In the genomic region with DNA sequence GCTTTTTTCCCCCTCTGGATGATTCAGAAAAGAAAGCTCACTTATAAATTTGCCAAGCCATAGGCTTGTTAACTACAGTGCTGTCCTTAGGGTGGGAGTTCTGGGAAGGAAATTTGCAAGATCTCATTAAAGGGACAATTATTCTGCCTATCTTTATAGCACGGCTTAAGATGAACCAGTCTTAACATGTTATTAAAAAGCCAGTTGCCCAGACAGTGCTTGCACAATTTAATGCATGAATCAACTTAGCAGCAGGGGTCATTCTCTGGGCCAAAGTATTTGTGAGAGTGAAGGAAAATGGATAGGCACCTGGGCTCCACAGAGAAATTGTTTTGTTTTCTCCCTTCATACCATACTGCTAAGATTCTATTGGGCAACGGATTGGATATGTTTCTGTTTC, we compare ENCODE assay signal across 15 mouse cellular contexts.
DNase-seq lines count a peak whose midpoint lies in the region; ATAC-seq and TF ChIP-seq lines count a peak whose summit lies in the region.
"Had no signal": no experiment of that assay in that cellular context is flagged by ENCODE, and none has a peak within 500 bp of the region (broad histone marks: within the 10 kb centered on the region; RNA-seq: fewer than 3 reads in every experiment).

No protein-coding gene starts in this region.

- H3K4me1 ChIP-seq in hindbrain, embryonic 11.5 days (replicated peaks; ENCODE audit: control insufficient read depth, insufficient read depth, low read length) = no peaks in the 10 kb centered on the region
- H3K4me1 ChIP-seq in hindbrain, embryonic 10.5 days (replicated peaks) = no peaks in the 10 kb centered on the region
- H3K4me1 ChIP-seq in hindbrain, embryonic 13.5 days (replicated peaks) = peaks cover 4% of the 10 kb centered on the region; the same call in 1 of the 2 replicates
- H3K4me1 ChIP-seq in neural tube, embryonic 13.5 days (replicated peaks) = no peaks in the 10 kb centered on the region
- H3K4me1 ChIP-seq in liver, postnatal 0 days (ENCODE audit: insufficient read depth) = no peaks in the 10 kb centered on the region
- H3K4me1 ChIP-seq: embryonic facial prominence, embryonic 13.5 days; heart, embryonic 15.5 days; kidney, embryonic 15.5 days had no signal

- H3K36me3 ChIP-seq in hindbrain, embryonic 11.5 days (ENCODE audit: control insufficient read depth, insufficient read depth, low read length) = no peaks in the 10 kb centered on the region
- no peaks in the 10 kb centered on the region for H3K36me3 ChIP-seq in hindbrain, embryonic 10.5 days
- H3K36me3 ChIP-seq in hindbrain, embryonic 13.5 days = no peaks in the 10 kb centered on the region
- H3K36me3 ChIP-seq in neural tube, embryonic 13.5 days = no peaks in the 10 kb centered on the region
- H3K36me3 ChIP-seq in liver, postnatal 0 days (replicated peaks; ENCODE audit: insufficient read depth, low read length) = no peaks in the 10 kb centered on the region
- H3K36me3 ChIP-seq: embryonic facial prominence, embryonic 13.5 days; heart, embryonic 15.5 days; kidney, embryonic 15.5 days had no signal

- H3K27me3 ChIP-seq in hindbrain, embryonic 11.5 days (ENCODE audit: control insufficient read depth, insufficient read depth, low read length) = no peaks in the 10 kb centered on the region
- no peaks in the 10 kb centered on the region for H3K27me3 ChIP-seq in hindbrain, embryonic 10.5 days (ENCODE audit: insufficient read depth, poor library complexity, severe bottlenecking)
- H3K27me3 ChIP-seq in hindbrain, embryonic 13.5 days = no peaks in the 10 kb centered on the region
- H3K27me3 ChIP-seq in neural tube, embryonic 13.5 days = no peaks in the 10 kb centered on the region
- no peaks in the 10 kb centered on the region for H3K27me3 ChIP-seq in liver, postnatal 0 days (ENCODE audit: insufficient read depth, low read length)
- H3K27me3 ChIP-seq: embryonic facial prominence, embryonic 13.5 days; heart, embryonic 15.5 days; kidney, embryonic 15.5 days had no signal

- no peak for DNase-seq in hindbrain, embryonic 11.5 days (ENCODE audit: low spot score)
- DNase-seq in hindbrain, embryonic 10.5 days (ENCODE audit: low spot score) = no peak
- peak; percentile 66 for DNase-seq in fat pad, adult 2 months (ENCODE audit: extremely low read depth, low read depth, low spot score)
- no peak for DNase-seq in adrenal gland, postnatal 36 days
- no peak for DNase-seq in liver, postnatal 0 days
- no peak for DNase-seq in urinary bladder, adult 2 months (ENCODE audit: low spot score)
- DNase-seq: cerebellum, adult 18-20 months; lung, postnatal 14 days; right cerebral cortex, postnatal 4 days had no signal

- no peak overlapping the region for H3K9ac ChIP-seq in hindbrain, embryonic 11.5 days (ENCODE audit: low read depth, low read length)
- no peak overlapping the region for H3K9ac ChIP-seq in hindbrain, embryonic 13.5 days
- no peak overlapping the region for H3K9ac ChIP-seq in neural tube, embryonic 13.5 days
- no peak overlapping the region for H3K9ac ChIP-seq in liver, postnatal 0 days (replicated peaks)
- H3K9ac ChIP-seq: embryonic facial prominence, embryonic 13.5 days; heart, embryonic 15.5 days; kidney, embryonic 15.5 days had no signal

- no peak overlapping the region for H3K4me2 ChIP-seq in hindbrain, embryonic 11.5 days (replicated peaks; ENCODE audit: low read depth, low read length)
- H3K4me2 ChIP-seq in hindbrain, embryonic 13.5 days = no peak overlapping the region
- no peak overlapping the region for H3K4me2 ChIP-seq in neural tube, embryonic 13.5 days
- H3K4me2 ChIP-seq in liver, postnatal 0 days (ENCODE audit: low read depth, low read length) = no peak overlapping the region
- H3K4me2 ChIP-seq: embryonic facial prominence, embryonic 13.5 days; heart, embryonic 15.5 days; kidney, embryonic 15.5 days; liver, embryonic 11.5 days had no signal

- no peaks in the 10 kb centered on the region for H3K9me3 ChIP-seq in hindbrain, embryonic 11.5 days (ENCODE audit: control insufficient read depth, low read length)
- H3K9me3 ChIP-seq in hindbrain, embryonic 10.5 days = no peaks in the 10 kb centered on the region
- no peaks in the 10 kb centered on the region for H3K9me3 ChIP-seq in hindbrain, embryonic 13.5 days
- H3K9me3 ChIP-seq in neural tube, embryonic 13.5 days = no peaks in the 10 kb centered on the region
- H3K9me3 ChIP-seq in liver, postnatal 0 days (ENCODE audit: low read length) = no peaks in the 10 kb centered on the region
- H3K9me3 ChIP-seq: embryonic facial prominence, embryonic 13.5 days; heart, embryonic 15.5 days; kidney, embryonic 15.5 days had no signal

- no peak overlapping the region for H3K27ac ChIP-seq in hindbrain, embryonic 11.5 days (ENCODE audit: low read depth, low read length)
- no peak overlapping the region for H3K27ac ChIP-seq in hindbrain, embryonic 10.5 days
- no peak overlapping the region for H3K27ac ChIP-seq in hindbrain, embryonic 13.5 days
- H3K27ac ChIP-seq in neural tube, embryonic 13.5 days (replicated peaks) = no peak overlapping the region
- H3K27ac ChIP-seq in liver, postnatal 0 days (ENCODE audit: low read depth) = no peak overlapping the region
- H3K27ac ChIP-seq: embryonic facial prominence, embryonic 13.5 days; heart, embryonic 15.5 days; kidney, embryonic 15.5 days had no signal

- ATAC-seq in hindbrain, embryonic 11.5 days (ENCODE audit: low FRiP score) = peak; percentile 30; the same call in 1 of the 2 replicates
- ATAC-seq in hindbrain, embryonic 13.5 days (ENCODE audit: low FRiP score) = peak; percentile 49; the same call in 1 of the 2 replicates
- ATAC-seq in neural tube, embryonic 13.5 days (ENCODE audit: low read depth) = peak; percentile 72
- no peak for ATAC-seq in liver, postnatal 0 days

- no peak overlapping the region for H3K4me3 ChIP-seq in hindbrain, embryonic 11.5 days (ENCODE audit: low read depth, low read length)
- H3K4me3 ChIP-seq in hindbrain, embryonic 10.5 days = no peak overlapping the region
- H3K4me3 ChIP-seq in hindbrain, embryonic 13.5 days = no peak overlapping the region
- no peak overlapping the region for H3K4me3 ChIP-seq in neural tube, embryonic 13.5 days
- H3K4me3 ChIP-seq in liver, postnatal 0 days (ENCODE audit: low read depth, low read length) = no peak overlapping the region
- H3K4me3 ChIP-seq: embryonic facial prominence, embryonic 13.5 days; heart, embryonic 15.5 days; kidney, embryonic 15.5 days had no signal

- TF ChIP-seq CTCF in liver, postnatal 0 days (IDR thresholded peaks at IDR 0.05; ENCODE audit: low read depth) = no peak

- 43% methylated on average over 2 of the region's 2 CpGs for WGBS in hindbrain, embryonic 11.5 days
- 65% methylated on average over 2 of the region's 2 CpGs for WGBS in hindbrain, embryonic 10.5 days
- WGBS in hindbrain, embryonic 13.5 days = 27% methylated on average over 2 of the region's 2 CpGs
- WGBS in neural tube, embryonic 13.5 days = 46% methylated on average over 2 of the region's 2 CpGs
- WGBS in liver, postnatal 0 days (ENCODE audit: insufficient replicate concordance) = 66% methylated on average over 2 of the region's 2 CpGs

- no peak for TF ChIP-seq EP300 in liver, postnatal 0 days (IDR thresholded peaks at IDR 0.05; ENCODE audit: low read depth)
